Mouse (Mus musculus): ENCODE results near the gene Rpl21.

DNA sequence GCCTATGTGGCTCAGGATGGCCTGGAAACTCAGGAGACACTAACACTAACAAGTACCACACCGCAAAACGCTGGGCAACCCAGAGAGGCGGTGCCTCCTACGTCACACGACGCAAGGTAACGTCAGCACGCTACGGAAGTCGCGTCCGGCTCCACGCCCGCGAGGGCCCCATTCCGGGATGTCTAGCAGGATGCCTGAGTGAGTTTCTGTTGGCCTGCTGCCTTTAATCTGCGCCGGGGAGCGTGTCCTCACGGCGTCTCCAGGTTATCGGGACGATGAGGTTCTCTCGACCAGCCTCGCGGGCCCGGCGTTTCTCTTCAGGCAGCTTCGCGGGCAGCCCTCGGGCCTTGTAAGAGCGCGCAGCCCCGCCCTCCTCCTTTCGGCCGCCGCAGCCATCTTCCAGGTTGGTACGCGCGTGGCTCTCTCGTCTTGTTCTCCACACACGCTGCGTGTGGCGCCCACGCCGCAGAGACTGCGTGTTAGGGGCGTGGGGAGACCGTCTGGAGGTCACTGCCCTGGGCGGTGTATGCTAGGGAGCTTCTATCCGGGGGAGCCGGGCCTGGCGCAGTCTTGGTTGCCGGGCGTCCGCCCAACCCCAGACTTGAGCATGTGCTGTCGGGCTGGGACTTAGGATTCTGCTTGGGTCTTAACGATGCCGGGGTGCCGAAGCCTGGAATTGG is at the start of gene Rpl21:
- no peak; the same call in 1 of the 2 replicates for TF ChIP-seq CTCF (IDR thresholded peaks at IDR 0.05; ENCODE audit: low read depth)
- peak; percentile 96 for TF ChIP-seq EP300 (optimal IDR thresholded peaks at IDR 0.05)
